Mouse (Mus musculus) kidney, postnatal 10 days (tissue): ENCODE results near the gene Epb41l3.
A peak's percentile ranks its signal among the peaks of the same experiment; 100 is the strongest.

ENCODE experiments used
- DNase-seq: peaks from one replicate; pipeline ENCODE4 v3.0.0; 2021; ENCODE audit warnings: mixed read lengths

Epb41l3 gene

GRCm38 (mm10) chr17:69075501-69076237 is at the start of gene Epb41l3:
Epb41l3 (plus strand) TSS chr17:69075683.
- peak; percentile 88 for DNase-seq

DNA sequence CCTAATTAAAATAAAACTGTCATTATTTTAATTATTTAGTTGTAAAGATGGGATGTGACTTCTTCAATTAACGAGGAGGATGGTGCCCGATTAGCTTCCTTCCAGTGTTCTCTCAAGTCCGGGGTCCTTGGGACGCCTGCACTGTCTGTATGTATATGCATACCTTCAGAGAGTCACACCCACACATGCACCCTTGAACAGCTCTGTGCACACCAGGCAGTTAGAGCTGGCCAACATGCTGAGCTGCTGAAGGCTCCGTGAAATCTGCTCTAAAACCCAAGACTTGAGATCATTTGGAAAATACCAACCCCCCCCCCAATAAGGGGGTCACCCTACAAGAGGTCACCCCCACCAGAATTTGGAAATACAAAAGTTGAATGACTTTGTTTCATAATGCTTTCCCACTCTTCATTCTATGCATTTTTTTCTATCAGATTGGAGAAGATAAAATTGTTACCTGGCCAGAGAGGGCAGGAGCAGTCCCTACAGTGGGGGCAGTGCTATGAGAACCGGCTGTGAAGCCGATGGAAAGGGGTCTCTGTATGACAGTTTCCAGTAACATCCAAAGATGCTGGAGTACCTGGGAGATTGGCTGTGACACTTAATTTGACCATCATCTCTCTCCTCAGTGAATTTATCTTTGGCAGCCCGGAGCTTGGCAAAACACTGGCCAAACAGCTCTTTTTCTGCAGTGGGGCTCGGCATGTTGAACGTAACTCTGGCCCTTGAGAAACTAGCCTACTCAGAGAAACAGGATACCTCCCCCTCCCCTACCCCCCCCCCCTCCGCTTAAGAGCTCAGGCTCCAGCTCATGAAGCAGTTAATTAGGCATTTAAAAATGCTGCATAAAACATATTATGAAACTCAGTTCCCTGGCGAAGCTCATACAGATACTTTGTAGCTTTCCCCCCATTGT is 36.5 kb upstream of the Epb41l3 start:
- no peak for DNase-seq

DNA sequence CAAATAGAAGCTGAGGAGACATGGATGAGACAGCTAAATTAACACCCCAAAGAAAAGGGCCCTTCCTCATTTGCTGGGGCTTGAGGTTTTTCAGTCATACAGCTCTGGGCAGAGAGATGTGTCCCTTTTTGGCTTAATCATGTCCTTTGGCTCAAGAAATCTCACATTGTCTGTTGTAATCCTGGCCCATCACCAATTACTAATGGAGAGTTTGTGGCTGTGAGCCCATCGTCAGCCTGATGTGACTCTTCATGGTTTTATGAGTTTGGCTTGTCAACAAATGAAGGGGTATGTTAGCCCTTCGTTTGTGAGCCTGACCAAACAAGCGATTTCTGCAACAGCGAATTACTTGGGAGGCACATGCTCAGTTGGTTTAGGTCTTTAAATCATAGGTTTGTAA is 34.0 kb upstream of the Epb41l3 start:
- peak; percentile 58 for DNase-seq

GRCm38 (mm10) chr17:69048826-69049225 is 26.7 kb upstream of the Epb41l3 start:
- DNase-seq = peak; percentile 9

- DNase-seq = no peak
These were observed 21.5 kb upstream of the Epb41l3 start for GRCm38 (mm10) chr17:69054029-69054428.

DNA sequence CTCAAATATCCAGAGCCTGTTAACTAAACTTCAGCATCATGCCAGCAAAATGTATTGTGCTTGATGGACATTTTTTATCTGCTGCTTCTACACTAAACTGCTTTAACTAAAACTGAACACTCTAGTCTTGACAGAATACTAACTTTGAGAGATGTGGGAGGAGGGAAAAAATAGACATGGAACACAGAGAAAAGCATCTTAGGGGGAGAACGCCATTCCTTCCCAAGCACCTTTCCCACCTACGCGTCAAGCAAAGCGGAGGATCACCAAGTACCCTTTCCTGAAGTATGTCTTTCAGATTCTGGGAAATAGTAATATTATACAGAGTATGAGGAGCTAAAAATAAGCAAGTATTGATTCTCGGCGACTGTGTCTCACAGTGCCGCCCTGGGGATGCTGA is 15.7 kb upstream of the Epb41l3 start:
- no peak for DNase-seq

DNA sequence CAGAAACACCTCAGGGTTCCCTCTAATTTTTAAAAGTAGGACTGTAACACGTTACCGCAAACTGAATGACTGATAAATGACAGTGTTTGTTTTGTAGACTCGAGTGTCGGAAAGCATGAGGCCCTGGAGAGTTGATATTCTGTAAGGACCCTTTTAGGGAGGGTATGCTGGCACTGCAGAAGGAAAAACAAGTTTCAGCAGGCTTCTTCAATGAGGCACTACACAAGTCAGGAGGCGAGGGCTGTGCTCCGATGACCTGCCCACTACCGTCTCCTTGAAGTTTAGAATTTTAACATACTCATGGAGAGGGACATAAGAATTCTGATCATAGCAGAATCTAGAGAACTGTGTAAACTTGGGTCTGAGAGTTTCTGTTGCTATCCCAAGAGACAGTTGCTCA is 15.1 kb upstream of the Epb41l3 start:
- DNase-seq = no peak

DNA sequence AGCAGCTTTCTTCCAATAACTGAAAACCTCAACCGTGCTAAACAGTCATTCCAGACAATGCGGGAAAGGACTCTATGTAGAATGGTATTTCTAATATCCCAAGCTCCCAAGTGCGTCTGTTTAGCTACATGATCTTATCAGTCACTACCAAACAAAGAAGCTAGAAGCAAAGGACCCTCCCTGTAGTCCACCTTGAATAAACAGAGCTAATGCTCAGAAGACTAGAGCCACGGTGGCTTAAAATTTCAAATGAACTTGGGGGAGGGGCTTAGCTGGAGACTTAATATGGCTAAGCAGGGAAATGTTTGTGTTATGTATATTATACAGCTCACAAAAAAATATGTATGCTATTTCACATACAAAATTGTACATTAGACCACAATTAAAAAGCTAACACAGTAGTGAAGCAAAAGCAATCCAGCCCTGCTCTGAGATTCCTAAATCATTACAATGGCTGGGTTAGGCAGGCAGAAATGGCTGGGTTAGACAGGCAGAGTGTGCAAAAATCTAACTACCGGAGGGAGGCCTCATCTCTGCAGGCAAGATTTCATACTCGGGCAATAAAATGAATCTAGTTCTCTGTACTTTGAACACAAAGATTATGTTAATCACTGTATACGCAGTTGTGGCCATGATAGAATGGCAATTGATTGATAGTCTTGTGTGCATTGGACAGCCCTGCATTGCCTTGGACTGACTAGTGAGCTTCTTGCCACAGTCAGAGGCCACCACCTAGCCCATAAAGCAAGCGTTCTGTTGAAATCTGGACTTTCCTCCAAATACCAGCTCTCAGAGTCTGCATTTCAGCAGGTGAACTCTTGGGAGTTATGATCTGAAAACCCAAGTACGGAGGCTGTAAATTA is 13.4 kb upstream of the Epb41l3 start:
- DNase-seq = no peak

DNA sequence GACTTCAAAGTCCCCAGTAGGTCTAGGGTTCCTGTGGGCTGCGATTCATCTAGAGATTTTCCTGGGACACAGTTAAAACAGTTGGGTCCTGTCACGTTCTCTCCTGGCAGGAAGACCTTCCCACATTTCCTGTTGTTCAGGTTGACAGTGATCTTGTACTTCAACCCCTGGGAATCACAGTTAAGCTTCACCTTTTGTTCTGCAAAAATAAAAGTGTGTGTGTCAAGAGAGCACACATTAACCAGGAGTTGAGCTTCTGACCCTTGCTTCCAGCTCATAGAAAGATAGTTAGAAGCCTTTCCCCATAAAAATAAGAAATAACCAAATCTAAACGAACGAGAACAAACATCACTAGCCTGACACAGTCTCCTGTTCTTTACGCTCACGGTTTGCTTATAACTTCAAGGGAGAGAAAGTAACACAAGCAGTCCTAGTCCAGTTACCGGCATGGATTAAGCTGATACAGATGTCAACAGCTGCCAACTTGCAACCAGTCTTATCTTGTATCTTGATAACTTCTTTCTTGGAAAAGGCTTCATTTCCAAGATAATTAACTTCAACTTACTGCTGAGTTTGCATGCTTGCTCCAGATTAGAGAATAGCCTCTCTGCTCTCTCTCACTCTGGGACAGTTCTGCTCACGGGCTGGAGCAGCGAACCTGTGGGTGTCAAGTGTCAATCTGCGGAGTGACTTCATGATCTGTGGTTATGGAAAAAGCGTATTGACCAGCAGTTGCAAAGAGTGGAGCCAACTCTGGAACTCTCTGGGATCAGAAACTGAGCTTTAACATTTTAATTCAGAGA is 7.3 kb upstream of the Epb41l3 start:
- DNase-seq = no peak

GRCm38 (mm10) chr17:69074095-69074494 is 1.4 kb upstream of the Epb41l3 start:
- DNase-seq = no peak

- peak; percentile 54 for DNase-seq
These were observed 749 bp downstream of the Epb41l3 start for GRCm38 (mm10) chr17:69076238-69076625.

DNA sequence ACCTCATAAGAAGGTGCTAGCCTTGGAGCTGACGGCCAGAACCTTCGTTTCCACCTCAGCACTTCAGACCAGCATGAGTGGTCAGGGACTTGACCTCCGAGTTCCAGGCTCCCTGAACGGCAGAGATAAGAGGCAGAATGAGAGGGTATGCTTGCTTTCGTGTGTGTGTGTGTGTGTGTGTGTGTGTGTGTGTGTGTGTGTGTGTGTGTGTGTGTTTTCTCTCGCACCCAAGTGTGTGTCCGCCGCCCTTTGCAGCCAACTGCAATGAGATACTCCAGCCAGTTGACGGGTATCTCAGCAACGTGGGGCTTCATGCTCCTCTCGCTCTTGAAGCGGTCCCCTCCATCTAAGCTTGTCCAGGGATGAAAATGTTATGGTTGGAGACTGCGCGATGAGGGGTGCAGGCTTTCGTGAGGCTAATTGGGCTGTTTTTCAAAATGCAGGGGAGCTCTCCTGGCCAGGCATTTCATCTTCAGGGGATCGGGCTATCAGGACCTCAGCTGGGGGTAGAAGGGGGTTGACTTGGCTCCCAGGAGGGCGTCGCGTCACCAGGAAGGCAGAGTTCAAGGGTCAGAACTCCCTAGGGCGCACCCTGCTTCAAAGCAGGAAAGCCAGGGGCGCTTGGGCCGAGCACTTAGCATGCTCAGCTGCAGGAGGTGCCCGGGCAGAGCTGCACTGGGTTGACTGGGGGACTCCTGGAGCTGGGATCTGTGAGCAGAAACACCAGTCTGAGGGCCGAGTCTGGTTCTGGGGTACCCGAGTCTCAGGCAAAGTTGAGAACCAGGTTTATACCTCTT is 1.5 kb downstream of the Epb41l3 start:
- DNase-seq = peak; percentile 24

DNA sequence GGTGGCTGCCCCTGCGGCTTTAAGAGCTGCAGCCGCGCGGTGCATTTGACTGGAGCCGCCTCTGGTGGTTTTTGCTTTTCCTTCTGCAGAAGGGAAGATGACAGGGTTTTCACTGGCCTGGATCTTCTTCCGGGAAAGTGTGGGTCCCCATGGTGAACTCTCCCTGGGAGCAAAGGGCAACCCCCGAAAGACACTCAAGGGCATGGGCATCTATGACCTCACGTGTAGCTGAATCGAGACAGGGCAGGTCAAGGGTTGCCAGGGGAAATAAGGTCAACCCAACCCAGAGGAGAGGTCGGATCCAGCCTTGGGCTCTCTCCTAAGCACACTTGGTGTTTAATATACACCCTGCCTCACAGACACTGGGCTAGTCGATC is 2.0 kb downstream of the Epb41l3 start:
- no peak for DNase-seq

GRCm38 (mm10) chr17:69082316-69082715 is 6.8 kb downstream of the Epb41l3 start:
- DNase-seq = peak; percentile 10

GRCm38 (mm10) chr17:69091618-69092017 is 16.1 kb downstream of the Epb41l3 start:
- no peak for DNase-seq

GRCm38 (mm10) chr17:69097068-69097467 is 21.6 kb downstream of the Epb41l3 start:
- DNase-seq = no peak

GRCm38 (mm10) chr17:69097955-69098354 is 22.5 kb downstream of the Epb41l3 start:
- no peak for DNase-seq

GRCm38 (mm10) chr17:69103326-69103725 is 27.8 kb downstream of the Epb41l3 start:
- no peak for DNase-seq

GRCm38 (mm10) chr17:69105035-69105798 is 29.7 kb downstream of the Epb41l3 start:
- peak; percentile 21 for DNase-seq

DNA sequence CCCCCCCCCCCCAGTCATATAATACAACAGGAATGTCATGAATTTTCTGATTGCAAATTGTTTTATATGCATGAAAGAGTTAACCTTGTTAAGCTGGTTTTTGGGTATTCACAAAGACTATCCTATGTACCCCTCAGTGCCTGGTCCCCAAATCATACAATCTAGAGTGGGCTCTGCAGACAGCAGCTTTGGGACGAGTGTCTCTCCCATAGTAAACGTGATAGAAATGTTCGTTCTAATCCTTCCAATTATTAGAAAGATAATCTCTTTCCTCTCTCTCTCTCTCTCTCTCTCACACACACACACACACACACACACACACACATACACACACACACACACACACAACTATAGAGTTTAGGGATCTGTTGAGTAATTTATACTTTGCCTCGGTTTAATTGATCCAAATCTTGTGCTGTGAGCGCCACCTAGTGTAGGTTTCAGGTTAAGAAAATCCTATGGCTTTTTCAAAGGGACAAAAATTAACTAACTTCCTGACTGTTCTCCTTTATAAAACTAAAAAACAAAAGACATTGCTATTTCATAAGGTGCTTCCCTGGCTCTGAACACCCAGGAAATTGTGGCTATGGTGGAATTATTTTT is 30.4 kb downstream of the Epb41l3 start:
- DNase-seq = peak; percentile 71
